Mouse (Mus musculus): ENCODE data around the gene Rpl37a. TPM values are rescaled to one million over a fixed set of nuclear protein-coding genes. Genes with fewer than 3 reads are reported as not detected.

Rpl37a gene
- polyA plus RNA-seq (2015; fragmentation: Nextera tagmentation; extraction: Ambion mirVana) = 659 and 813 TPM in 2 replicates

DNA sequence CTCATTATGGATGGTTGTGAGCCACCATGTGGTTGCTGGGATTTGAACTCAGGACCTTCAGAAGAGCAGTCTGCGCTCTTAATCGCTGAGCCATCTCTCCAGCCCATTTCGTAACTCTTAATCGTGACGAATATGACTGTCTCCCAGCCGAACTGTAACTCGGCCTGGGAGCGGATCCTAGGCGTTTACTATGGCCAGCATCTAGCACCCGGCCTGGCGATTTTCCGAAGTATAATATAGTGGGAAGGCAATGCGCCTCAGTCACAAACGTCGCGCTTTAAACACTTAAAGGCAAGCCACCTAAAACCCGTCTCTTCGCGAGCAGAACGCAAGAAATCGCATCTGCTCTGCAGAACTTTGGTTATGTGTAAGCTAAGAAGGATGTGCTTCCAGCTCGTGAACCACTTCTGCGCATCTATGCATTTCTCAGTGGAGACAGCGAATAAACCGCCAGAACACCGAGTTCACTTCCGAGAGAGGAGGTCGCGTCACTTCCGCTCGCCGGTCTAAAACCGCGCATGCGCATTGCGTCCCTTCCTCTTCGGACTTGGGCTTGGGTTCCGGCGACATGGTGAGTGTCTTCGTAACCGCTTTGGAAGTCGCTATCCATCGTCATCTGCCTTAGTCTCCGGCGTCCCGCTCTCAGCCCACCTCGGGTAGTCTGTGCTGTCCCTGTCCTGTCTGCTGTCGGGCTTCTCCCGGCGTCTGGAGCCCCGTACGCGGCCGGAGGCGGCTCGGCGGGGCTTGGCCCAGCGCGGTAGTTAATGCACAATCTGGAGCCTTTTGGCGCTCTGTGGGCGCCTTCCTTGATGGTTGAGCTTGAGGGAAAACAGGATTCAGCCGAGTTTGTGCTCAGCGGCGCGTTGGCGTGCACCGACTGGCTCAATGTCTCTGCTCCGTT lies at the start of gene Rpl37a:
Rpl37a (plus strand) TSS at position 538 of the 901 bp plus-strand sequence.
- ATAC-seq (ENCODE audit: insufficient read depth) = peak; percentile 86
- no peaks in the 10 kb centered on the region for H3K27me3 ChIP-seq
- H3K4me1 ChIP-seq (replicated peaks) = peaks cover 31% of the 10 kb centered on the region
- peak within 1 kb of the TSS; percentile 81 for H3K4me2 ChIP-seq
- peaks cover 35% of the 10 kb centered on the region for H3K36me3 ChIP-seq (replicated peaks)
- peak within 1 kb of the TSS; percentile 82 for H3K4me3 ChIP-seq (replicated peaks)
- H3K27ac ChIP-seq (replicated peaks) = peak within 1 kb of the TSS; percentile 86
- 2% methylated on average over 68 of the region's 68 CpGs for WGBS (ENCODE audit: insufficient replicate concordance)
- H3K9me3 ChIP-seq (replicated peaks) = no peaks in the 10 kb centered on the region
- H3K9ac ChIP-seq = peak within 1 kb of the TSS; percentile 83

DNA sequence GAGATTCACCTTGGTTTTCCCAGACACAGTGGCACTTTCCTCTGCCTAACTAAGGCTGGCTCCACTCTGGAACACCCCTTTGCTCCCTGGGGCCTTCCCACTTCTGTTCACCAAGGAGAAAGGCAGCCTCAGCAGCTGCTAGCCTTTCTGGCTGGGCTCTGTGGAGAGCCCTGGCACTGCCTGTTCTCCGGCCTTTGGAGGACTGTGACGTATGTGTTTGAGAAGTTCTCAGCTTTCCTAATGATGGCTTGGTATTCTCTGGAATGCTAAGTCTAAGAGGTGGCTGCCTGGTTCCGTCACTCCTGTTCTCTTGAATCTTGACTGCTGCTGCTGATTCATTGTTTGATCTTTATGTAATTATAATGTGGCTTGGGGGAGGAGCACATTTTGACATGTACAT lies 38.0 kb upstream of the Rpl37a start:
- no peaks in the 10 kb centered on the region for H3K27me3 ChIP-seq
- H3K9ac ChIP-seq = no peak overlapping the region
- no peak overlapping the region for H3K27ac ChIP-seq (replicated peaks)
- WGBS (ENCODE audit: insufficient replicate concordance) = 60% methylated on average over 3 of the region's 3 CpGs
- H3K4me1 ChIP-seq (replicated peaks) = no peaks in the 10 kb centered on the region
- no peaks in the 10 kb centered on the region for H3K36me3 ChIP-seq (replicated peaks)
- H3K4me2 ChIP-seq = no peak overlapping the region
- no peak overlapping the region for H3K4me3 ChIP-seq (replicated peaks)
- ATAC-seq (ENCODE audit: insufficient read depth) = no peak
- no peaks in the 10 kb centered on the region for H3K9me3 ChIP-seq (replicated peaks)

- no peak overlapping the region for H3K4me2 ChIP-seq
- no peaks in the 10 kb centered on the region for H3K27me3 ChIP-seq
- no peak overlapping the region for H3K9ac ChIP-seq
- H3K36me3 ChIP-seq (replicated peaks) = no peaks in the 10 kb centered on the region
- ATAC-seq (ENCODE audit: insufficient read depth) = no peak
- no peak overlapping the region for H3K27ac ChIP-seq (replicated peaks)
- 40% methylated on average over 3 of the region's 3 CpGs for WGBS (ENCODE audit: insufficient replicate concordance)
- H3K9me3 ChIP-seq (replicated peaks) = no peaks in the 10 kb centered on the region
- H3K4me3 ChIP-seq (replicated peaks) = no peak overlapping the region
- no peaks in the 10 kb centered on the region for H3K4me1 ChIP-seq (replicated peaks)
Observed at GRCm38 (mm10) chr1:72696256-72696655, 14.8 kb upstream of the Rpl37a start.

DNA sequence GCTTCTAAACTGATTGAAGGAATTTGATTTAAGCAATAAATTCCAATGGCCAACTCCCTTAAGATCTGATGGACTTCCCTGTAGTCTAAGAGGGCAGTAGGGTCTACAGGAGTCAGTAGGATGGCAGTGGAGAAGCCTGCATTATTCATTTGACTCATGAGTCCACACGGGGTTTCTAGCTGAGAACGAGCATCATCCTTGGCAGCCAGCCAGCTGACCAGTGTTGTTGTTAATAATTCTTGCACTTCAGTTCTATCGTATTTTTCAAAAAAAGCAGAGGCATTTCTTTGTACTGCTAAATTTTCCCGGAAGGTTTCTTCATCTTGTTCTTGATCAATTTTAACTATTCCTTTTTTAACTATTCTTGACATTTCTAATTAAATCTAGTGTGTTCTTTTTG lies 12.4 kb upstream of the Rpl37a start:
- ATAC-seq (ENCODE audit: insufficient read depth) = no peak
- no peaks in the 10 kb centered on the region for H3K9me3 ChIP-seq (replicated peaks)
- H3K36me3 ChIP-seq (replicated peaks) = no peaks in the 10 kb centered on the region
- 65% methylated on average over 4 of the region's 4 CpGs for WGBS (ENCODE audit: insufficient replicate concordance)
- no peaks in the 10 kb centered on the region for H3K4me1 ChIP-seq (replicated peaks)
- H3K9ac ChIP-seq = no peak overlapping the region
- no peak overlapping the region for H3K27ac ChIP-seq (replicated peaks)
- no peak overlapping the region for H3K4me2 ChIP-seq
- H3K27me3 ChIP-seq = no peaks in the 10 kb centered on the region
- H3K4me3 ChIP-seq (replicated peaks) = no peak overlapping the region

DNA sequence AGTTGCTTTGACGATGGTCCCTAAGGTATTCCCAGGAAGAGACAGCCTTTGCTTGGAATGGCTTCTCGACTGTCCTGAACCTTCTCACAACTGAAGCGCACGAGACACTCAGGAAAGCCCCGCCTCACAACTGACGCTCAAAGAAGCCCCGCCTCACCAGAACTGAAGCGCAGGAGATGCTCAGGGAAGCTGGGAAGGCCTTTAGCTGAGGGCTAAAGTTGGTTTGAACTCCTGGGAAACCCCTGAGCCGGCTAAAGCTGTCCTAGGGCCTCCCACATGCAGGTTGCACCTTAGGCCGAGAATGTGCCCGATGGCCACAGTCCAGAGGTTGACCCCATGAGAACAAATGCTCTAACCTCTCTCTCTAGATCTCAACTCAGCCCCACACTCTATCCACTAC lies 10.6 kb upstream of the Rpl37a start, which contains the start of gene Ankar:
Ankar (minus strand) TSS at position 101 of the 400 bp plus-strand sequence.
- Histone ChIP-seq H3K4me3 (replicated peaks) (no peak within 1 kb of the TSS), H3K9ac (no peak within 1 kb of the TSS)

DNA sequence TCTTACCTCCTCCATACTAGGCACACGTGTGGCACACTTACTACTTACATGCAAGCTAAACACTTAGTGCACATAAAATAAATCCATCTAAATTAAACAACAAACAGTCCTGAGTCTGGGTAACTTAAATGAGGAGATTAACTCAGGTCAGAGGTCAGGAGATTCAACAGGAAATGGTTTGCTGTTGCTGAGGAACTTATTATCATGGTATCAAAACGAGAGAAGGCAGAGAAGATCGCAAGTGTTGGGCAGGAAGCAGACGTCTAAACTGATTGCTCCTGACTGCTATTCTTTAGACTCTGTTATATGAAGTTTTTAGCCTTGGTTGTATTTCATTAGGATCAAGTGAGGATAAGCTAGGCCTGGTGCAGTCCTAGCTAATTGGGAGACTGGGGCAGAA lies 3.6 kb upstream of the Rpl37a start:
- Histone ChIP-seq H3K36me3 (replicated peaks) (peaks cover under 1% of the 10 kb centered on the region; the same call in 1 of the 2 replicates), H3K4me2 (no peak overlapping the region), H3K9me3 (replicated peaks) (no peaks in the 10 kb centered on the region), H3K27me3 (no peaks in the 10 kb centered on the region), H3K9ac (no peak overlapping the region), H3K27ac (replicated peaks) (no peak overlapping the region), H3K4me3 (replicated peaks) (no peak overlapping the region), H3K4me1 (replicated peaks) (peaks cover 19% of the 10 kb centered on the region)
- ATAC-seq (ENCODE audit: insufficient read depth) = no peak
- WGBS (ENCODE audit: insufficient replicate concordance) = 26% methylated on average over 4 of the region's 4 CpGs

More for the DNA sequence above, 10.6 kb upstream of the Rpl37a start, which contains the start of gene Ankar:
- H3K4me1 ChIP-seq (replicated peaks) = no peaks in the 10 kb centered on the region
- no peaks in the 10 kb centered on the region for H3K27me3 ChIP-seq
- 71% methylated on average over 11 of the region's 11 CpGs for WGBS (ENCODE audit: insufficient replicate concordance)
- no peaks in the 10 kb centered on the region for H3K9me3 ChIP-seq (replicated peaks)
- no peak within 1 kb of the TSS for H3K4me2 ChIP-seq
- H3K36me3 ChIP-seq (replicated peaks) = no peaks in the 10 kb centered on the region
- no peak within 1 kb of the TSS for H3K27ac ChIP-seq (replicated peaks)
- no peak for ATAC-seq (ENCODE audit: insufficient read depth)

DNA sequence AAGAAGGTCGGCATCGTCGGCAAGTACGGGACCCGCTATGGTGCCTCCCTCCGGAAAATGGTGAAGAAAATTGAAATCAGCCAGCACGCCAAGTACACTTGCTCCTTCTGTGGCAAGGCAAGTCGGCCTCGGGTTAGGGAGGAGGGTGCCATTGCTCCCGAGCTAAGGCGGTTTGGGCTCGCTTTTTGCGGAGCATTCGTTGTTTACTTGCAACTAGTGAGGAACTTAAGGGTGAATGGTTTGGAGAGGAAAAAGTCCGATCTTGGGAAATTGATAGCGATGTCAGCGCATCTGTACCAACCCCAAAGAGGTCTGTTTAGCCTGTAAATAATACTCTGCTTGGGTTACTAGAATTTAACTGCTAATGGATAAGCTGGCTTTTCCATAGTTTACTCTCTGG lies 594 bp downstream of the Rpl37a start:
- H3K36me3 ChIP-seq (replicated peaks) = peaks cover 36% of the 10 kb centered on the region
- peak; percentile 26 for ATAC-seq (ENCODE audit: insufficient read depth)

DNA sequence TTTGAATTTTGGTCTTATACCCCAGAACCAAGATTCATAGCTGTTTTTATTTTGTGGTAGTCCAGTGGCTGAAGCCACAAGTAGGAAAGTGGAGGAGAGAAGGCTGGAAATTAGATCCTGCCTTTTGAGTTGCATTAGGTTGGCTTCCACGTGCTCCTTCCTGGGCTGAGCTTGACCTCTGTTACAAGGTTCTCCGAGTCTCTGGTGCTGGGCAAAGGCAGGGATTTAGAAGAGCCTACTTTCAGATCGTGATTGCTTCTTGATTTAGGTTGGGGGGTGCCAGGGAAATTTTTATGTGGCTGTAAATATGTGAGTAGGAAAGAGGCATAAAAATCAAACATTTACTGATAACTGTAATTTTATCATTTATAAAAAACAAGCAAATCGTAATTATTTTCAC lies 3.5 kb downstream of the Rpl37a start:
- no peak overlapping the region for H3K9ac ChIP-seq
- WGBS (ENCODE audit: insufficient replicate concordance) = 61% methylated on average over 4 of the region's 4 CpGs

More for the DNA sequence above, 594 bp downstream of the Rpl37a start:
- peak overlapping the region; percentile 82 for H3K4me3 ChIP-seq (replicated peaks)
- no peaks in the 10 kb centered on the region for H3K27me3 ChIP-seq
- peak overlapping the region; percentile 83 for H3K9ac ChIP-seq
- no peaks in the 10 kb centered on the region for H3K9me3 ChIP-seq (replicated peaks)
- peak overlapping the region; percentile 81 for H3K4me2 ChIP-seq
- H3K27ac ChIP-seq (replicated peaks) = peak overlapping the region; percentile 86
- under 1% methylated on average over 17 of the region's 17 CpGs for WGBS (ENCODE audit: insufficient replicate concordance)
- H3K4me1 ChIP-seq (replicated peaks) = peaks cover 31% of the 10 kb centered on the region

DNA sequence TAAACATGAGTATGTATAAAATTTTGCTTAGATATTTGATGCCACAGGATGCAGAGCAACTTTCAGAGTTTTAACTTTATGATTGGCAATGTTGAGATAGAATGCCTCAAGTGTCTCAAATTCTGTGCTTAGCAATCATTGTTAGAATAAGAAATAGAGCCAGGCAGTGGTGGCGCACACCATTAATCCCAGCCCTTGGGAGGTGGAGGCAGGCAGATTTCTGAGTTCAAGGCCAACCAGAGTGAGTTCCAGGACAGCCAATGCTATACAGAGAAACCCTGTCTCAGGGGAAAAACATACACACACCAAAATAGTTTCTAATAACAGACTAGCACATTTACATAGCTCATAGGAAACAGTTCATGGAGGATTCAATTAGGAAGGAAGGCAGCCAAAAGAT lies 4.0 kb downstream of the Rpl37a start:
- H3K36me3 ChIP-seq (replicated peaks) = peaks cover 36% of the 10 kb centered on the region
- no peak overlapping the region for H3K4me2 ChIP-seq
- H3K27ac ChIP-seq (replicated peaks) = no peak overlapping the region
- H3K4me3 ChIP-seq (replicated peaks) = no peak overlapping the region
- H3K27me3 ChIP-seq = no peaks in the 10 kb centered on the region
- no peak for ATAC-seq (ENCODE audit: insufficient read depth)
- WGBS (ENCODE audit: insufficient replicate concordance) = 93% methylated on average over 1 of the region's 1 CpGs
- no peak overlapping the region for H3K9ac ChIP-seq
- no peaks in the 10 kb centered on the region for H3K9me3 ChIP-seq (replicated peaks)
- H3K4me1 ChIP-seq (replicated peaks) = peaks cover 24% of the 10 kb centered on the region

More for the DNA sequence above, 3.5 kb downstream of the Rpl37a start:
- H3K36me3 ChIP-seq (replicated peaks) = peaks cover 36% of the 10 kb centered on the region
- H3K9me3 ChIP-seq (replicated peaks) = no peaks in the 10 kb centered on the region
- no peaks in the 10 kb centered on the region for H3K27me3 ChIP-seq
- H3K4me1 ChIP-seq (replicated peaks) = peaks cover 26% of the 10 kb centered on the region
- ATAC-seq (ENCODE audit: insufficient read depth) = no peak
- no peak overlapping the region for H3K4me2 ChIP-seq
- H3K4me3 ChIP-seq (replicated peaks) = no peak overlapping the region
- H3K27ac ChIP-seq (replicated peaks) = no peak overlapping the region

DNA sequence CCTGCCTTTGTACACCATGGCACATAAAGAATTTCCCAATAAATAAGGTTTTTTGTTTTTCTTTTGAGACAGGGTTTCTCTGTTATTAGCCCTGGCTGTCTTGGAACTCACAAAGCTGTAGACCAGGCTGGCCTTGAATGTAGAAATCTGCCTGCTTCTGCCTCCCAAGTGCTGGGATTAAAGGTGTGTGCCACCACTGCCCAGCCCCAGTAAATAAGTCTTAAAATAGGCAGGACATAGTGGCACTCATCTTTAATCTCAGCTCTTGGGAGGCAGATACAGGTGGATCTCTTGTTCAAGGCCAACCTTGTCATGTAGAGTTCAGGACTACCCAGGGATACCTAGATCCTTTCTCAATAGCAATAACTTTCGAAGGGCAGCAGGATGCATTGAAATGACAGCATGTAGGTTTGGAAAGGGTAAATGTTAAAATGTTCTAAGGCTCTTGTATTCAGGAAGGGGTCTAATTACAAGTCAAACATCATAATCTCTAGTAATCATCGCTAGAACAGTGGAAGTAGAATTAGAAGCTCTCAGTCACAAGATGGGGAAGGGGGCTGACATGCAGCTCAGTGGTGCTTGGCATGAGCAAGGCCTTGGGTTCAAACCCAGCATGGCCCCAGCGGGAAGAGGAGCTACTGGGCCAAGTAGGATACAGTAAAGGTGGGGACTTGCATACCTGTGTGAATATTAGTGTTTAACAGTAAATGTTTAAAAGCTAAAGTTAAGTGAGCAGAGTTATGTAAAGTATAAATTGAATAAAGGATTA lies 4.7 kb downstream of the Rpl37a start:
- H3K27ac ChIP-seq (replicated peaks) = no peak overlapping the region
- H3K4me1 ChIP-seq (replicated peaks) = peaks cover 19% of the 10 kb centered on the region
- no peaks in the 10 kb centered on the region for H3K9me3 ChIP-seq (replicated peaks)
- ATAC-seq (ENCODE audit: insufficient read depth) = no peak
- no peaks in the 10 kb centered on the region for H3K27me3 ChIP-seq
- H3K36me3 ChIP-seq (replicated peaks) = peaks cover 36% of the 10 kb centered on the region
- H3K4me2 ChIP-seq = no peak overlapping the region
- WGBS (ENCODE audit: insufficient replicate concordance) = 68% methylated on average over 3 of the region's 3 CpGs
- H3K4me3 ChIP-seq (replicated peaks) = no peak overlapping the region
- H3K9ac ChIP-seq = no peak overlapping the region

DNA sequence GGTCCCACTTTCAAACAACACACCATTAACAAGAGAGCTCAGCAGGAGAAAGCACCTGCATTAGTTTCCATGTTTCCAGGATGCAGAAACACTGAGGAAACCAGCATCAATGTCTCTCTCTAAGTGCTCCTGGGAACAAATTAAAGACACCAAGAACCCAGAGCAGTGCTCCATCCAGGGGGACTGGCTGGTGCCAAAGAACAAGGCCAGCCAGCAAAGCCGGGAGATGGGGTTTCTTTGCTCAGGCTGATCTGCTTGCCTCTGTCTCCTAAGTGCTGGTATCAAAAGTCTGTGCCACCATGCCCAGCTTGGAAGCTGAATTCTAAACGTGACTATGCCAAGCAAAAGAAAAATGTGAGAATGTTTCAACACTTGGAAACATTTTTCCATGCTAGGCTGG lies 5.3 kb downstream of the Rpl37a start:
- no peak overlapping the region; the same call in 1 of the 2 replicates for H3K27ac ChIP-seq (replicated peaks)
- H3K36me3 ChIP-seq (replicated peaks) = peaks cover 36% of the 10 kb centered on the region
- WGBS (ENCODE audit: insufficient replicate concordance) = 48% methylated on average over 2 of the region's 2 CpGs

More for the DNA sequence above, 5.3 kb downstream of the Rpl37a start:
- Histone ChIP-seq H3K9me3 (replicated peaks) (no peaks in the 10 kb centered on the region), H3K4me3 (replicated peaks) (no peak overlapping the region), H3K9ac (no peak overlapping the region), H3K4me2 (no peak overlapping the region), H3K27me3 (no peaks in the 10 kb centered on the region), H3K4me1 (replicated peaks) (peaks cover 18% of the 10 kb centered on the region)
- no peak for ATAC-seq (ENCODE audit: insufficient read depth)

Measured in liver, embryonic 15.5 days (tissue).